Mouse (Mus musculus) thymus, adult 2 months (tissue): ENCODE measurements around the gene Gm10553. TPM values are rescaled to one million over a fixed set of nuclear protein-coding genes. Genes with fewer than 3 reads are reported as not detected.
"Not testable (repeated sequence)": the region's sequence is repeated elsewhere in the genome, so short reads cannot be mapped to it uniquely, and the experiment has no call there.

Experiments used
- DNase-seq: peaks from one replicate; pipeline ENCODE4 v3.0.0; 2021
- H3K27ac ChIP-seq: fragments of 200-500 bp; 2 replicates; pipeline ENCODE4 v1.5.1; 2012; ENCODE audit warnings: low read length, control low read depth; ENCODE audit not compliant: control insufficient read depth, insufficient read depth
- H3K27me3 ChIP-seq: fragments of 200-500 bp; 2 replicates; pipeline ENCODE4 v1.6.1; 2012; ENCODE audit warnings: mild to moderate bottlenecking, low read length, moderate library complexity, mixed read lengths; ENCODE audit not compliant: control insufficient read depth, insufficient read depth
- H3K36me3 ChIP-seq: fragments of 200-500 bp; 2 replicates; pipeline ENCODE4 v1.6.1; 2012; ENCODE audit warnings: mild to moderate bottlenecking, low read length, moderate library complexity; ENCODE audit not compliant: control insufficient read depth, insufficient read depth
- H3K4me1 ChIP-seq: fragments of 200-500 bp; replicated peaks from 2 replicates; pipeline ENCODE4 v1.6.1; 2012; ENCODE audit warnings: low read length; ENCODE audit not compliant: control insufficient read depth, insufficient read depth
- H3K4me3 ChIP-seq: fragments of 200-500 bp; 2 replicates; pipeline ENCODE4 v1.5.1; 2012; ENCODE audit warnings: mild to moderate bottlenecking, low read length, control low read depth, moderate library complexity; ENCODE audit not compliant: control insufficient read depth, insufficient read depth
- WGBS: fragments of 180-500 bp; shearing (Covaris S2); methylation state at CpG from one replicate; pipeline ENCODE4 v1.1.7; 2018; 5-methylcytosine and 5-hydroxymethylcytosine counted together
- polyA plus RNA-seq: library from polyadenylated mRNA; depleted of rRNA; stranded (reverse); fragments of >200 nt; gene quantifications from 2 replicates; pipeline ENCODE4 v1.2.3, GENCODE M21; 2012; rRNA removed

Gm10553 gene
- not detected in 2 replicates for polyA plus RNA-seq

DNA sequence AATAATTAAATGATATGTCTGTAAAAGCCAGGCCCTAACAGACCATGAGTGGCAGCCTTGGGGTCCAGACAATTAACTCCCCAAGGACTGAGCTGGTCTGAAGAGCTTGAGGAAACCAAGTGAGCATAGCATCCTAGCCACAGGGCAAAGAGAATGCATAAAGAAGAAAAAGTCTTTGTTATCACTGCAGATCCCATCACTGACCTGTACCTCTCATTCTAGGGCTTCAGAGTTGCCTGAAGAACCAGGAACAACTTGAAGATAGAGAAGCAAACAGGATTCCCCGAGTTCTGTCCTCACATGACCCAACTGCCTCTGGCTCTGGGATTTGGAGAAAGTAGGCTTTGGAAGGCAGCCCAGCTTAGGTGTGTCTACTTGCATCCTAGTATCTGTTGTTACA is at the start of gene Gm10553:
Gene Gm10553 (plus strand): TSS at position 301 of the 400 bp plus-strand sequence.
- not testable (repeated sequence) for H3K4me3 ChIP-seq, H3K27ac ChIP-seq, H3K4me1 ChIP-seq, DNase-seq, H3K36me3 ChIP-seq, H3K27me3 ChIP-seq
- WGBS = 67% methylated on average over 1 of the region's 1 CpGs

DNA sequence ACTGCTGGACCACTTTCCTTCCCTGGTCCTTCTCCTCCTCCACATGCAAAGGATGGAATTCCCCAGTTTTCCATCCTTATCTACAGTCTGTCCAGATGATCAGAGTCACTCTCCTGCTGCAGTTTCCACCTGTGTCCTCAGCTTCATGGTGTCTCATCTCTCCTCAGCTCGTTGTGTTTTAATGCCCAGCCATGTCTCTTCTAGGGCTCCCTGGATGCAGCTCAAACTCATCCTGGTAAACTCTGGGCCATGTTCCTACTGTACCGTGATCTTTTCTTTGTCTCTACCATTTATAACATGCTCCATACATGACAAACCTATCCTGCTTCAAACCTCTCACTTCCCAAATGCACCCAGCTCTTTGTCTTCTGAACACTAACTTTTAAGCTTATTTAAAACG is 28.3 kb upstream of the Gm10553 start:
- H3K36me3 ChIP-seq, DNase-seq, H3K4me3 ChIP-seq, H3K27ac ChIP-seq, H3K4me1 ChIP-seq, H3K27me3 ChIP-seq: not testable (repeated sequence)
- 76% methylated on average over 3 of the region's 3 CpGs for WGBS

DNA sequence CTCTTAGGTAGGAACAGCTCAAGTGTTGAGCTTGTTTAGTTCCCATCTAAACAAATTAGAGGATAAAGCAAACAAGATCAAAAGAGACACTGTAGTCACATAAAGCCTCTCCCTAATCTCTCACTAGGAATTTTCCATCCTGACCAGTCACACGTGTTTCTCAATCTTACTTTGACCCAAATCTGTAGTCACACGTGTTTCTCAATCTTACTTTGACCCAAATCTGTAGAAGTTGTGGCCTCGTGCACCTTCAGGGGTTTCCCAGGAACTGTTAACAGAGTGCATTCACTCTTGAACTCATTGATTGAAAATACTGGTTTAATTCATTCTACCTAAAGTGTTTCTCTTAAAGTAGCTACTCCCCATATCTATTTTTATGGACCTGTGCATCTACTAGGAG is 26.9 kb upstream of the Gm10553 start:
- not testable (repeated sequence) for H3K27me3 ChIP-seq, H3K4me1 ChIP-seq, H3K36me3 ChIP-seq, H3K27ac ChIP-seq, H3K4me3 ChIP-seq, DNase-seq
- WGBS = 65% methylated on average over 3 of the region's 3 CpGs

- DNase-seq = not testable (repeated sequence)
- 71% methylated on average over 3 of the region's 3 CpGs for WGBS
Measured at GRCm38 (mm10) chr1:85084803-85085202, 15.2 kb upstream of the Gm10553 start.

GRCm38 (mm10) chr1:85086211-85086610 is 13.8 kb upstream of the Gm10553 start:
- H3K4me1 ChIP-seq, H3K27ac ChIP-seq, DNase-seq, H3K36me3 ChIP-seq, H3K27me3 ChIP-seq, H3K4me3 ChIP-seq: not testable (repeated sequence)
- 71% methylated on average over 1 of the region's 1 CpGs for WGBS

More at GRCm38 (mm10) chr1:85084803-85085202, 15.2 kb upstream of the Gm10553 start:
- not testable (repeated sequence) for H3K4me3 ChIP-seq, H3K27ac ChIP-seq, H3K27me3 ChIP-seq, H3K4me1 ChIP-seq, H3K36me3 ChIP-seq

DNA sequence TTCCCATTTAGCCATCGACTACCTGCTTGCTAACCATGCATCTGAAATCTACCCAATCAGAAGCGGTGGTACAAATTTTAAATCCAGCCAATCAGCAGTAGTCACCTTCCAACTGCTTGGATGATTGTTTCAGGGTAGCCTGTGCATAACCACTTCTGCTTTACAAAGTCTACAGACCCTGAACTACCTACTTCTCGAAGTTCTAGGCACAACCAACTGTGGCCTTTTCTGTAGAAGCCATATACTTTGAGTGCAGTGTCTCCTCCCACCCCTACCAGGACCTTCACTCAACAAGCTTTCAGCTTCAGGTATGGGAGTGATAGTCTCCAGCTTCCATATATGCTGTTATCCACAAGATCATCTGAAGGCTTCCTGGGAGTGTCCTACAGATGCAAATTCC is 7.8 kb upstream of the Gm10553 start:
- not testable (repeated sequence) for H3K27ac ChIP-seq, DNase-seq, H3K36me3 ChIP-seq, H3K4me1 ChIP-seq, H3K27me3 ChIP-seq, H3K4me3 ChIP-seq
- 40% methylated on average over 1 of the region's 3 CpGs for WGBS

GRCm38 (mm10) chr1:85093011-85093572 is 6.9 kb upstream of the Gm10553 start:
- not testable (repeated sequence) for H3K27me3 ChIP-seq, H3K4me1 ChIP-seq, DNase-seq, H3K4me3 ChIP-seq, H3K36me3 ChIP-seq, H3K27ac ChIP-seq
- WGBS = 85% methylated on average over 7 of the region's 7 CpGs

- not testable (repeated sequence) for H3K27ac ChIP-seq, H3K27me3 ChIP-seq, H3K4me3 ChIP-seq, DNase-seq, H3K36me3 ChIP-seq, H3K4me1 ChIP-seq
- WGBS = 81% methylated on average over 7 of the region's 7 CpGs
Measured at GRCm38 (mm10) chr1:85099081-85099480, 883 bp upstream of the Gm10553 start.

- not testable (repeated sequence) for H3K4me3 ChIP-seq, DNase-seq
Measured at GRCm38 (mm10) chr1:85101754-85102153, 1.8 kb downstream of the Gm10553 start.

GRCm38 (mm10) chr1:85105336-85105735 is 5.4 kb downstream of the Gm10553 start:
- H3K4me1 ChIP-seq, DNase-seq, H3K27me3 ChIP-seq, H3K4me3 ChIP-seq, H3K36me3 ChIP-seq, H3K27ac ChIP-seq: not testable (repeated sequence)
- 80% methylated on average over 4 of the region's 4 CpGs for WGBS

More at GRCm38 (mm10) chr1:85101754-85102153, 1.8 kb downstream of the Gm10553 start:
- H3K27ac ChIP-seq, H3K27me3 ChIP-seq, H3K36me3 ChIP-seq, H3K4me1 ChIP-seq: not testable (repeated sequence)
- 87% methylated on average over 4 of the region's 4 CpGs for WGBS

- not testable (repeated sequence) for H3K27me3 ChIP-seq, DNase-seq, H3K27ac ChIP-seq, H3K36me3 ChIP-seq, H3K4me3 ChIP-seq, H3K4me1 ChIP-seq
- WGBS = 70% methylated on average over 5 of the region's 6 CpGs
Measured at GRCm38 (mm10) chr1:85106013-85106412, 6.0 kb downstream of the Gm10553 start.
